Mouse (Mus musculus): ENCODE measurements around the gene Olfr1032.
"Not testable (repeated sequence)": the region's sequence is repeated elsewhere in the genome, so short reads cannot be mapped to it uniquely, and the experiment has no call there.

The Olfr1032 gene

GRCm38 (mm10) chr2:86005240-86005639, at the start of gene Olfr1032:
Gene Olfr1032 (plus strand): TSS chr2:86005540.
- no peak for DNase-seq

- DNase-seq: no peak
Measured at GRCm38 (mm10) chr2:85973595-85973994, 31.7 kb upstream of the Olfr1032 start, which contains the start of gene Olfr1029. Gene Olfr1029 (plus strand): TSS chr2:85973895.

GRCm38 (mm10) chr2:85978976-85979375, 26.4 kb upstream of the Olfr1032 start, which contains the start of gene Olfr1030:
Gene Olfr1030 (plus strand): TSS chr2:85979276.
- DNase-seq: no peak

- DNase-seq: no peak
Measured at GRCm38 (mm10) chr2:85990004-85990403, 15.3 kb upstream of the Olfr1032 start, which contains the start of gene Olfr1031. Gene Olfr1031 (plus strand): TSS chr2:85990304.

GRCm38 (mm10) chr2:86020406-86020805, 15.1 kb downstream of the Olfr1032 start, which contains the start of gene Olfr1033:
Gene Olfr1033 (plus strand): TSS chr2:86020633.
- DNase-seq: not testable (repeated sequence)

- not testable (repeated sequence) for DNase-seq
Measured at GRCm38 (mm10) chr2:86021518-86021917, 16.2 kb downstream of the Olfr1032 start.

GRCm38 (mm10) chr2:86045561-86045960, 40.2 kb downstream of the Olfr1032 start, which contains the start of gene Olfr1034:
Gene Olfr1034 (plus strand): TSS chr2:86045861.
- no peak for DNase-seq

- not testable (repeated sequence) for DNase-seq
Measured at GRCm38 (mm10) chr2:86050777-86051176, 45.4 kb downstream of the Olfr1032 start.
